8 mouse cellular contexts compared by ENCODE assay signal in genomic region chr17:83197361-83197923, GRCm38 (mm10). TPM values are rescaled to one million over a fixed set of nuclear protein-coding genes. Genes with fewer than 3 reads are reported as not detected.
A peak's percentile ranks its signal among the peaks of the same experiment; 100 is the strongest.
DNase-seq lines count a peak whose midpoint lies in the region; ATAC-seq lines count a peak whose summit lies in the region.

No protein-coding gene starts in this region.

- 40% methylated on average over 4 of the region's 4 CpGs for WGBS in heart, embryonic 16.5 days
- 35% methylated on average over 4 of the region's 4 CpGs for WGBS in limb, embryonic 10.5 days

- H3K9me3 ChIP-seq in heart, embryonic 16.5 days (replicated peaks; ENCODE audit: control insufficient read depth, low read length): no peaks in the 10 kb centered on the region
- H3K9me3 ChIP-seq in limb, embryonic 10.5 days (replicated peaks): no peaks in the 10 kb centered on the region

- DNase-seq in adrenal gland, postnatal 10 days: peak; percentile 36
- no peak for DNase-seq in adrenal gland, postnatal 4 days (ENCODE audit: low spot score in 2 of 2)
- peak; percentile 9 for DNase-seq in R1 (ENCODE audit: low read depth, low spot score)
- no peak for DNase-seq in limb, embryonic 10.5 days (ENCODE audit: low spot score)
- no peak for DNase-seq in layer of hippocampus, adult 8-10 months (ENCODE audit: low spot score in 2 of 2)
- DNase-seq in B cell, adult 2 months: no peak
- DNase-seq in retina, postnatal 1 day: no peak

- peaks cover 19% of the 10 kb centered on the region for H3K4me1 ChIP-seq in heart, embryonic 16.5 days (ENCODE audit: control insufficient read depth, insufficient read depth, low read length)
- H3K4me1 ChIP-seq in limb, embryonic 10.5 days: peaks cover 55% of the 10 kb centered on the region

- H3K27me3 ChIP-seq in heart, embryonic 16.5 days (ENCODE audit: control insufficient read depth, insufficient read depth, low read length): no peaks in the 10 kb centered on the region
- H3K27me3 ChIP-seq in limb, embryonic 10.5 days (ENCODE audit: low read depth, poor library complexity, severe bottlenecking): peaks cover 99% of the 10 kb centered on the region

- H3K36me3 ChIP-seq in heart, embryonic 16.5 days (ENCODE audit: control insufficient read depth, insufficient read depth): no peaks in the 10 kb centered on the region
- H3K36me3 ChIP-seq in limb, embryonic 10.5 days: no peaks in the 10 kb centered on the region

- H3K9ac ChIP-seq in heart, embryonic 16.5 days (ENCODE audit: low read length): no peak overlapping the region

- H3K4me2 ChIP-seq in heart, embryonic 16.5 days (ENCODE audit: low read depth, low read length): no peak overlapping the region

- peak; percentile 76 for ATAC-seq in heart, embryonic 16.5 days (replicated peaks; ENCODE audit: extremely low read depth, insufficient read depth, low FRiP score)

- peak overlapping the region; percentile 47 for H3K27ac ChIP-seq in heart, embryonic 16.5 days (ENCODE audit: low read length)
- H3K27ac ChIP-seq in limb, embryonic 10.5 days: peak overlapping the region; percentile 56

- H3K4me3 ChIP-seq in heart, embryonic 16.5 days (ENCODE audit: low read length): no peak overlapping the region
- no peak overlapping the region for H3K4me3 ChIP-seq in limb, embryonic 10.5 days

RNA-seq across cellular contexts. Expression of gene Pkdcc, which starts 17.6 kb away (rescaled TPM):
- total RNA-seq in adrenal gland, postnatal 10 days (2021): 100 to 1,000 TPM in 1 of 2 experiments, 10 to 100 TPM in 1; 95.0 to 101 TPM
- 100 to 1,000 TPM; 165 to 175 TPM for total RNA-seq in adrenal gland, postnatal 4 days (2021)
- polyA plus RNA-seq in heart, embryonic 16.5 days (2015; fragmentation: Nextera tagmentation; extraction: Ambion mirVana): 10.9 and 11.9 TPM in 2 replicates
- polyA plus RNA-seq in limb, embryonic 10.5 days (2016; fragmentation: Nextera tagmentation; extraction: Ambion mirVana): 32.4 and 34.8 TPM in 2 replicates
- 10 to 100 TPM; 14.9 to 18.8 (median 17.3) TPM for total RNA-seq in layer of hippocampus, adult 8-10 months (2022)

Comparison
In these comparisons a context has a peak if more than half of its experiments do, and no peak if none do; other contexts are left out.
1. DNase-seq: peak in adrenal gland, postnatal 10 days (single experiment) and R1 (single experiment); none in adrenal gland, postnatal 4 days (0 of 2), limb, embryonic 10.5 days (single experiment), layer of hippocampus, adult 8-10 months (0 of 2), B cell, adult 2 months (0 of 2) and retina, postnatal 1 day (single experiment).
2. RNA of gene Pkdcc, which starts 17.6 kb away (total RNA-seq): 165 to 175 TPM in adrenal gland, postnatal 4 days and 95.0 to 101 TPM in adrenal gland, postnatal 10 days; 14.9 to 18.8 TPM in layer of hippocampus, adult 8-10 months; every median in the first group is over 4 times any median in the second.